Mouse (Mus musculus) brown adipose tissue, adult 24 weeks (tissue): Measurements from ENCODE around the gene 1700020N01Rik. TPM values are rescaled to one million over a fixed set of nuclear protein-coding genes. Genes with fewer than 3 reads are reported as not detected.

Experiments
- H3K27ac ChIP-seq: fragments of 200-500 bp; replicated peaks from 2 replicates; pipeline ENCODE4 v1.5.1; 2012; ENCODE audit warnings: low read depth, mild to moderate bottlenecking, low read length
- H3K4me1 ChIP-seq: fragments of 200-500 bp; 2 replicates; pipeline ENCODE4 v1.6.1; 2012; ENCODE audit warnings: low read length, mixed read lengths; ENCODE audit not compliant: control insufficient read depth, insufficient read depth, insufficient read length
- H3K4me3 ChIP-seq: fragments of 200-500 bp; 2 replicates; pipeline ENCODE4 v1.5.1; 2012; ENCODE audit warnings: low read depth, mild to moderate bottlenecking, low read length, moderate library complexity; ENCODE audit not compliant: insufficient read depth
- polyA plus RNA-seq: library from polyadenylated mRNA; stranded (reverse); fragments of >200 nt; gene quantifications from 2 replicates; pipeline ENCODE4 v1.2.4, GENCODE M21; 2012; ENCODE audit not compliant: missing spikeins, insufficient read depth, insufficient read length

Gene 1700020N01Rik
- polyA plus RNA-seq, 1 experiment: not detected

- H3K27ac ChIP-seq: peak overlapping the region; percentile 99
- H3K4me1 ChIP-seq: no peaks in the 10 kb centered on the region
Measured at GRCm38 (mm10) chr10:21670168-21670567, 77.2 kb downstream of the 1700020N01Rik start.

More at GRCm38 (mm10) chr10:21670168-21670567, 77.2 kb downstream of the 1700020N01Rik start:
- H3K4me3 ChIP-seq: peak overlapping the region; percentile 1; the same call in 1 of the 2 replicates

Other genes starting within 250 kb of the 1700020N01Rik start
- not detected in 2 replicates for gene Aldh8a1, start 215.9 kb upstream of the 1700020N01Rik start, polyA plus RNA-seq